Mouse (Mus musculus): ENCODE data around the gene Tmem150b. TPM values are rescaled to one million over a fixed set of nuclear protein-coding genes. Genes with fewer than 3 reads are reported as not detected.

The Tmem150b gene
- polyA plus RNA-seq, 1 experiment from 2014 or later: 0.22 TPM

DNA sequence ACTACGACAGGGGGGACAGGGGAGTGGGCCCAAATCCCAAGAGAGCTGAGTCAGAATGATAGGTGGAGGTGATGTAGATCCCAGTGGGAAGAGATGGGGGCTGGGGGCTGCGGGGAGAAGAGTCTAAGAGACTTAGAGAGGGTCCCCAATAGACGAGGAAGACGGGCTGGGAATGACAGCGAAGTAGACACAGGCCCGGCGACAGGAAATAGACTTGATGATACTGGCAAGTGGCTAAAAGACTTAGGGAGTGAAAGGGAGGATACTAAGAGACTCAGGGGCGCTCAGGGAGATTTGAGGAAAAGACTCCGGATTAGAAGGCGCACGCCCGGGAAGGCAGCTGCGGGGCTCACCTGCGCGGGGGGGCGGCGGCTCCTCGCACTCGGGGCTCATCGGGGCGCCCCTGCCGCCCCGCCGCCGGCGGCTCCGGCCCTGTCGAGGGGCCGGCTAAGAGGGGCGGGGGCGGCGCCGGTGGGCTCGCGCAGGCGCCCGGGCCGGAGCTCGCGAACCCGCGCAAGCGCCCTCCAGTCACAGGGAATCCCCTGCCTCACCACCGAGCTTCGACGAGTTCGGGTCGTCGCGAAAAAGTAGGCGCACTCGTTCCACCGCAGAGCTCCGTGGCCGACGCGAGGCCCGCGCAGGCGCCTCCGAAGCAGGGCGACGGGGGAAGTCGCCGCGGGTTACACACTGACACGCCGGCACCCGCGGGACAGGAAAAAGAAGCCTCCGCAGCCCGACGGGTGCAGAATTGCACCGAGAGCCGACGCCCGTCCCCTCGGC, 66.7 kb downstream of the Tmem150b start:
- Histone ChIP-seq H3K27ac (peak overlapping the region; percentile 97), H3K36me3 (peaks cover 7% of the 10 kb centered on the region)
- peak; percentile 74 for ATAC-seq (ENCODE audit: insufficient number of reproducible peaks, low FRiP score, low TSS enrichment, low read depth)

DNA sequence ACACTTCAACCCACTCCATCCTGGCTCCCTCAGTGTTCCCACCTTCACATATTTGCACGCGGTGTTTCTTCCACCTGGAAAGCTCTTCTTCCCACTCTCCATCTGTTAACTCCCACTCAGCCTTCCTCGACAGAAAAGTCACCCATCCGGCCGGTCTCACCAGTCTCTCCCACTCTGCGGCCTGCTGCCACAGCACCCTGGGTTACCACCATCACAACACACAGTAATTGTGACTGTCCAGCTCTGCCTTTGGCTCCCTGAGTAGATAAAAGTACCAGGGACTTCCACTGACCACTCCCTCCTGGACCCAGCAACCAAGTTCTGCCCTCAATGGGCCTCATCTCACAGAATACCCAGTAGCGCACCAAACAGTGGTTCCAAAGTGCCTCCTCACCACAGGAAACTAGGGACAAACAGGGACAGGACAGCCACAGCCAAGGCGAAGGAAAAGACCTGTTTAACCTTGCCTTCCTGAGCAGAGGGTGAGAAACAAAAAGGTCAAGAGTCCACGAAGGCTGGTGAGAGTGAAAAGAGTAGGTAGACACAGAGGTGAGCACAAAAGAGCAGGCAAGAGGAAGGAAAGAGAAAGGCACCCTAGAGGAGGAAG, 67.4 kb downstream of the Tmem150b start:
- no peak for ATAC-seq (ENCODE audit: insufficient number of reproducible peaks, low FRiP score, low TSS enrichment, low read depth)
- peak overlapping the region; percentile 97 for H3K27ac ChIP-seq
- WGBS: 42% methylated on average over 9 of the region's 9 CpGs

More for the DNA sequence above, 66.7 kb downstream of the Tmem150b start:
- peak overlapping the region; percentile 82 for H3K4me3 ChIP-seq
- peak overlapping the region; percentile 78 for H3K4me2 ChIP-seq
- H3K4me1 ChIP-seq: peaks cover 41% of the 10 kb centered on the region
- WGBS: under 1% methylated on average over 76 of the region's 78 CpGs
- H3K9me3 ChIP-seq: no peaks in the 10 kb centered on the region
- peak overlapping the region; percentile 92 for H3K9ac ChIP-seq
- H3K27me3 ChIP-seq: no peaks in the 10 kb centered on the region

More for the DNA sequence above, 67.4 kb downstream of the Tmem150b start:
- H3K4me3 ChIP-seq: peak overlapping the region; percentile 82
- H3K9me3 ChIP-seq: no peaks in the 10 kb centered on the region
- H3K36me3 ChIP-seq: peaks cover 4% of the 10 kb centered on the region
- peak overlapping the region; percentile 92 for H3K9ac ChIP-seq
- no peaks in the 10 kb centered on the region for H3K27me3 ChIP-seq
- H3K4me2 ChIP-seq: peak overlapping the region; percentile 78
- peaks cover 43% of the 10 kb centered on the region for H3K4me1 ChIP-seq

Other genes starting within 250 kb of the Tmem150b start
- 35.9 and 46.8 TPM in 2 replicates for gene Ppp1r12c, start 223.6 kb downstream of the Tmem150b start, polyA plus RNA-seq (2015; fragmentation: Nextera tagmentation; extraction: Ambion mirVana)
- gene Tnnt1, start 208.9 kb downstream of the Tmem150b start, polyA plus RNA-seq (2015; fragmentation: Nextera tagmentation; extraction: Ambion mirVana): 229 and 541 TPM in 2 replicates
- 4.7 and 5.2 TPM in 2 replicates for gene Tnni3, start 201.0 kb downstream of the Tmem150b start, polyA plus RNA-seq (2015; fragmentation: Nextera tagmentation; extraction: Ambion mirVana)
- gene Dnaaf3, start 192.8 kb downstream of the Tmem150b start, polyA plus RNA-seq (2015; fragmentation: Nextera tagmentation; extraction: Ambion mirVana): 1.8 and 3.0 TPM in 2 replicates
- 3.8 and 4.7 TPM in 2 replicates for gene Syt5, start 177.7 kb downstream of the Tmem150b start, polyA plus RNA-seq (2015; fragmentation: Nextera tagmentation; extraction: Ambion mirVana)
- gene Ptprh, start 121.2 kb downstream of the Tmem150b start, polyA plus RNA-seq (2015; fragmentation: Nextera tagmentation; extraction: Ambion mirVana): not detected in 2 replicates
- gene Tmem86b, start 93.8 kb downstream of the Tmem150b start, polyA plus RNA-seq (2015; fragmentation: Nextera tagmentation; extraction: Ambion mirVana): 0.52 and 0.99 TPM in 2 replicates
- gene Ppp6r1, start 66.2 kb downstream of the Tmem150b start, polyA plus RNA-seq (2015; fragmentation: Nextera tagmentation; extraction: Ambion mirVana): 6.4 and 7.0 TPM in 2 replicates
- gene Hspbp1, start 40.2 kb downstream of the Tmem150b start, polyA plus RNA-seq (2015; fragmentation: Nextera tagmentation; extraction: Ambion mirVana): 81.3 and 85.8 TPM in 2 replicates
- 1.00 and 1.2 TPM in 2 replicates for gene Brsk1, start 34.6 kb downstream of the Tmem150b start, polyA plus RNA-seq (2015; fragmentation: Nextera tagmentation; extraction: Ambion mirVana)
- 46.2 and 50.0 TPM in 2 replicates for gene Kmt5c, start 14.9 kb upstream of the Tmem150b start, polyA plus RNA-seq (2015; fragmentation: Nextera tagmentation; extraction: Ambion mirVana)
- gene Cox6b2, start 27.8 kb upstream of the Tmem150b start, polyA plus RNA-seq (2015; fragmentation: Nextera tagmentation; extraction: Ambion mirVana): 44.4 and 51.0 TPM in 2 replicates
- gene Fam71e2, start 46.1 kb upstream of the Tmem150b start, polyA plus RNA-seq (2015; fragmentation: Nextera tagmentation; extraction: Ambion mirVana): not detected in 2 replicates
- gene Il11, start 57.6 kb upstream of the Tmem150b start, polyA plus RNA-seq (2015; fragmentation: Nextera tagmentation; extraction: Ambion mirVana): 0.49 and 0.63 TPM in 2 replicates
- 0.38 and 0.68 TPM in 2 replicates for gene Tmem190, start 57.7 kb upstream of the Tmem150b start, polyA plus RNA-seq (2015; fragmentation: Nextera tagmentation; extraction: Ambion mirVana)
- 14.1 and 15.7 TPM in 2 replicates for gene Tmem238, start 64.4 kb upstream of the Tmem150b start, polyA plus RNA-seq (2015; fragmentation: Nextera tagmentation; extraction: Ambion mirVana)
- 298 and 362 TPM in 2 replicates for gene Rpl28, start 67.6 kb upstream of the Tmem150b start, polyA plus RNA-seq (2015; fragmentation: Nextera tagmentation; extraction: Ambion mirVana)
- 270 and 282 TPM in 2 replicates for gene Ube2s, start 87.3 kb upstream of the Tmem150b start, polyA plus RNA-seq (2015; fragmentation: Nextera tagmentation; extraction: Ambion mirVana)
- gene Shisa7, start 119.4 kb upstream of the Tmem150b start, polyA plus RNA-seq (2015; fragmentation: Nextera tagmentation; extraction: Ambion mirVana): 0.32 and 0.46 TPM in 2 replicates
- gene Isoc2b, start 145.0 kb upstream of the Tmem150b start, polyA plus RNA-seq (2015; fragmentation: Nextera tagmentation; extraction: Ambion mirVana): 12.7 and 12.9 TPM in 2 replicates
- gene Isoc2a, start 151.9 kb upstream of the Tmem150b start, polyA plus RNA-seq (2015; fragmentation: Nextera tagmentation; extraction: Ambion mirVana): 0.86 and 1.0 TPM in 2 replicates
- 0.17 TPM in 1 of 2 replicates, not detected in the other for gene Gm36210, start 181.3 kb upstream of the Tmem150b start, polyA plus RNA-seq (2015; fragmentation: Nextera tagmentation; extraction: Ambion mirVana)
- gene Zfp628, start 190.0 kb upstream of the Tmem150b start, polyA plus RNA-seq (2015; fragmentation: Nextera tagmentation; extraction: Ambion mirVana): 3.4 TPM in 2 replicates
- 2.5 and 3.7 TPM in 2 replicates for gene Nat14, start 196.8 kb upstream of the Tmem150b start, polyA plus RNA-seq (2015; fragmentation: Nextera tagmentation; extraction: Ambion mirVana)
- 15.6 and 21.9 TPM in 2 replicates for gene Ssc5d, start 200.5 kb upstream of the Tmem150b start, polyA plus RNA-seq (2015; fragmentation: Nextera tagmentation; extraction: Ambion mirVana)
- gene Sbk2, start 239.2 kb upstream of the Tmem150b start, polyA plus RNA-seq (2015; fragmentation: Nextera tagmentation; extraction: Ambion mirVana): 0.73 and 0.74 TPM in 2 replicates
- not detected in 2 replicates for gene Sbk3, start 245.9 kb upstream of the Tmem150b start, polyA plus RNA-seq (2015; fragmentation: Nextera tagmentation; extraction: Ambion mirVana)